Comparison of ENCODE assay signal across 8 mouse cellular contexts in genomic region chr3:9407119-9407546, GRCm38 (mm10).
DNase-seq lines count a peak whose midpoint lies in the region; ATAC-seq lines count a peak whose summit lies in the region.

No protein-coding gene starts in this region.

- ATAC-seq in inflammation-experienced regulatory T-cells, adult 6 months, result no peak

- peak overlapping the region; percentile 30 for H3K27ac ChIP-seq in brown adipose tissue, adult 24 weeks (replicated peaks; ENCODE audit: low read depth, low read length)

- intact Hi-C loops in heart, postnatal 14 days (cut with DNase I), result loop anchor here (5.0 kb wide), 1 partner anchor 35 kb away; no protein-coding TSS in a partner anchor

- peak; percentile 39 for DNase-seq in layer of hippocampus, adult 11-12 months (ENCODE audit: low spot score)
- DNase-seq in layer of hippocampus, postnatal 25 days (ENCODE audit: extremely low spot score in 1 of 2, low spot score in 1 of 2), result no peak
- DNase-seq in heart, postnatal 14 days, result peak; percentile 45 to 52
- peak; percentile 56 for DNase-seq in lung, postnatal 10 days
- DNase-seq in cerebellum, adult 11-12 months, result no peak
- DNase-seq in embryo, embryonic 9.5 days (ENCODE audit: extremely low spot score), result no peak

- H3K4me1 ChIP-seq in brown adipose tissue, adult 24 weeks (ENCODE audit: control insufficient read depth, insufficient read depth, insufficient read length, low read length), result peaks cover 6% of the 10 kb centered on the region; the same call in 1 of the 2 replicates

- no peak overlapping the region for H3K4me3 ChIP-seq in brown adipose tissue, adult 24 weeks (ENCODE audit: insufficient read depth, low read depth, low read length)

Comparison
In these comparisons a context has a peak if more than half of its experiments do, and no peak if none do; other contexts are left out.
1. DNase-seq: peak in layer of hippocampus, adult 11-12 months (single experiment), heart, postnatal 14 days (2 of 2) and lung, postnatal 10 days (single experiment); none in layer of hippocampus, postnatal 25 days (0 of 2), cerebellum, adult 11-12 months (single experiment) and embryo, embryonic 9.5 days (single experiment).